Mouse (Mus musculus): ENCODE measurements around the gene D630045J12Rik. TPM values are rescaled to one million over a fixed set of nuclear protein-coding genes. Genes with fewer than 3 reads are reported as not detected.

Gene D630045J12Rik
- polyA plus RNA-seq, 1 experiment from 2014 or later: 13.4 TPM

GRCm38 (mm10) chr6:38147301-38147700, 106.5 kb downstream of the D630045J12Rik start:
- Histone ChIP-seq H3K27ac (ENCODE audit: low read depth, low read length) (no peak overlapping the region), H3K9ac (ENCODE audit: low read length) (no peak overlapping the region), H3K27me3 (ENCODE audit: control insufficient read depth, insufficient read depth, low read length) (no peaks in the 10 kb centered on the region), H3K4me3 (ENCODE audit: low read depth, low read length) (no peak overlapping the region), H3K4me2 (ENCODE audit: low read depth, low read length, severe bottlenecking) (no peak overlapping the region), H3K36me3 (ENCODE audit: control insufficient read depth, insufficient read depth, low read length) (no peaks in the 10 kb centered on the region; the same call in 1 of the 2 replicates), H3K4me1 (replicated peaks; ENCODE audit: control insufficient read depth, insufficient read depth, low read length) (no peaks in the 10 kb centered on the region), H3K9me3 (ENCODE audit: control insufficient read depth, low read length) (no peaks in the 10 kb centered on the region)
- DNase-seq (ENCODE audit: low spot score): no peak
- 81% methylated on average over 5 of the region's 5 CpGs for WGBS
- ATAC-seq (replicated peaks; ENCODE audit: low FRiP score): no peak

- 62% methylated on average over 8 of the region's 8 CpGs for WGBS
- Histone ChIP-seq H3K4me2 (ENCODE audit: low read depth, low read length, severe bottlenecking) (no peak overlapping the region), H3K9me3 (ENCODE audit: control insufficient read depth, low read length) (no peaks in the 10 kb centered on the region), H3K36me3 (ENCODE audit: control insufficient read depth, insufficient read depth, low read length) (no peaks in the 10 kb centered on the region; the same call in 1 of the 2 replicates), H3K4me1 (replicated peaks; ENCODE audit: control insufficient read depth, insufficient read depth, low read length) (no peaks in the 10 kb centered on the region), H3K9ac (ENCODE audit: low read length) (no peak overlapping the region), H3K4me3 (ENCODE audit: low read depth, low read length) (no peak overlapping the region), H3K27me3 (ENCODE audit: control insufficient read depth, insufficient read depth, low read length) (no peaks in the 10 kb centered on the region), H3K27ac (ENCODE audit: low read depth, low read length) (no peak overlapping the region)
- no peak for ATAC-seq (replicated peaks; ENCODE audit: low FRiP score)
- DNase-seq (ENCODE audit: low spot score): no peak
Observed at GRCm38 (mm10) chr6:38145463-38146065, 108.2 kb downstream of the D630045J12Rik start.

GRCm38 (mm10) chr6:38144161-38144998, 109.4 kb downstream of the D630045J12Rik start:
- 83% methylated on average over 9 of the region's 9 CpGs for WGBS
- Histone ChIP-seq H3K9ac (ENCODE audit: low read length) (no peak overlapping the region), H3K4me3 (ENCODE audit: low read depth, low read length) (no peak overlapping the region), H3K36me3 (ENCODE audit: control insufficient read depth, insufficient read depth, low read length) (no peaks in the 10 kb centered on the region; the same call in 1 of the 2 replicates), H3K4me2 (ENCODE audit: low read depth, low read length, severe bottlenecking) (no peak overlapping the region), H3K27me3 (ENCODE audit: control insufficient read depth, insufficient read depth, low read length) (no peaks in the 10 kb centered on the region), H3K9me3 (ENCODE audit: control insufficient read depth, low read length) (no peaks in the 10 kb centered on the region), H3K4me1 (replicated peaks; ENCODE audit: control insufficient read depth, insufficient read depth, low read length) (no peaks in the 10 kb centered on the region), H3K27ac (ENCODE audit: low read depth, low read length) (no peak overlapping the region)
- DNase-seq (ENCODE audit: low spot score) (no peak), ATAC-seq (replicated peaks; ENCODE audit: low FRiP score) (no peak)

GRCm38 (mm10) chr6:38140402-38140801, 113.4 kb downstream of the D630045J12Rik start:
- no peaks in the 10 kb centered on the region for H3K36me3 ChIP-seq (ENCODE audit: control insufficient read depth, insufficient read depth, low read length)

GRCm38 (mm10) chr6:38139086-38139485, 114.7 kb downstream of the D630045J12Rik start:
- H3K36me3 ChIP-seq (ENCODE audit: control insufficient read depth, insufficient read depth, low read length): no peaks in the 10 kb centered on the region; the same call in 1 of the 2 replicates
- no peaks in the 10 kb centered on the region for H3K27me3 ChIP-seq (ENCODE audit: control insufficient read depth, insufficient read depth, low read length)
- WGBS: 94% methylated on average over 3 of the region's 3 CpGs
- H3K4me2 ChIP-seq (ENCODE audit: low read depth, low read length, severe bottlenecking): no peak overlapping the region
- DNase-seq (ENCODE audit: low spot score): no peak
- H3K9ac ChIP-seq (ENCODE audit: low read length): no peak overlapping the region
- no peaks in the 10 kb centered on the region for H3K9me3 ChIP-seq (ENCODE audit: control insufficient read depth, low read length)
- no peaks in the 10 kb centered on the region for H3K4me1 ChIP-seq (replicated peaks; ENCODE audit: control insufficient read depth, insufficient read depth, low read length)
- H3K27ac ChIP-seq (ENCODE audit: low read depth, low read length): no peak overlapping the region
- no peak for ATAC-seq (replicated peaks; ENCODE audit: low FRiP score)
- no peak overlapping the region for H3K4me3 ChIP-seq (ENCODE audit: low read depth, low read length)

More at GRCm38 (mm10) chr6:38140402-38140801, 113.4 kb downstream of the D630045J12Rik start:
- Histone ChIP-seq H3K9me3 (ENCODE audit: control insufficient read depth, low read length) (no peaks in the 10 kb centered on the region), H3K4me1 (replicated peaks; ENCODE audit: control insufficient read depth, insufficient read depth, low read length) (no peaks in the 10 kb centered on the region), H3K27ac (ENCODE audit: low read depth, low read length) (no peak overlapping the region), H3K4me2 (ENCODE audit: low read depth, low read length, severe bottlenecking) (no peak overlapping the region), H3K4me3 (ENCODE audit: low read depth, low read length) (no peak overlapping the region), H3K27me3 (ENCODE audit: control insufficient read depth, insufficient read depth, low read length) (no peaks in the 10 kb centered on the region), H3K9ac (ENCODE audit: low read length) (no peak overlapping the region)
- DNase-seq (ENCODE audit: low spot score) (no peak), ATAC-seq (replicated peaks; ENCODE audit: low FRiP score) (no peak)
- WGBS: 91% methylated on average over 9 of the region's 9 CpGs

- Histone ChIP-seq H3K27me3 (ENCODE audit: control insufficient read depth, insufficient read depth, low read length) (no peaks in the 10 kb centered on the region), H3K36me3 (ENCODE audit: control insufficient read depth, insufficient read depth, low read length) (peaks cover 5% of the 10 kb centered on the region; the same call in 1 of the 2 replicates), H3K4me3 (ENCODE audit: low read depth, low read length) (no peak overlapping the region), H3K9me3 (ENCODE audit: control insufficient read depth, low read length) (no peaks in the 10 kb centered on the region), H3K27ac (ENCODE audit: low read depth, low read length) (no peak overlapping the region), H3K9ac (ENCODE audit: low read length) (no peak overlapping the region), H3K4me2 (ENCODE audit: low read depth, low read length, severe bottlenecking) (no peak overlapping the region), H3K4me1 (replicated peaks; ENCODE audit: control insufficient read depth, insufficient read depth, low read length) (no peaks in the 10 kb centered on the region)
- 83% methylated on average over 8 of the region's 8 CpGs for WGBS
- DNase-seq (ENCODE audit: low spot score) (no peak), ATAC-seq (replicated peaks; ENCODE audit: low FRiP score) (no peak)
Observed at GRCm38 (mm10) chr6:38134806-38135559, 118.8 kb downstream of the D630045J12Rik start.

- H3K27ac ChIP-seq (ENCODE audit: low read depth, low read length): no peak overlapping the region
- WGBS: 84% methylated on average over 4 of the region's 4 CpGs
- H3K36me3 ChIP-seq (ENCODE audit: control insufficient read depth, insufficient read depth, low read length): peaks cover 5% of the 10 kb centered on the region; the same call in 1 of the 2 replicates
- no peak overlapping the region for H3K4me2 ChIP-seq (ENCODE audit: low read depth, low read length, severe bottlenecking)
- H3K27me3 ChIP-seq (ENCODE audit: control insufficient read depth, insufficient read depth, low read length): no peaks in the 10 kb centered on the region
- ATAC-seq (replicated peaks; ENCODE audit: low FRiP score) (no peak), DNase-seq (ENCODE audit: low spot score) (no peak)
- no peaks in the 10 kb centered on the region for H3K4me1 ChIP-seq (replicated peaks; ENCODE audit: control insufficient read depth, insufficient read depth, low read length)
- H3K9ac ChIP-seq (ENCODE audit: low read length): no peak overlapping the region
- no peak overlapping the region for H3K4me3 ChIP-seq (ENCODE audit: low read depth, low read length)
- no peaks in the 10 kb centered on the region for H3K9me3 ChIP-seq (ENCODE audit: control insufficient read depth, low read length)
Observed at GRCm38 (mm10) chr6:38131801-38132231, 122.0 kb downstream of the D630045J12Rik start.

- no peaks in the 10 kb centered on the region for H3K27me3 ChIP-seq (ENCODE audit: control insufficient read depth, insufficient read depth, low read length)
- H3K4me1 ChIP-seq (replicated peaks; ENCODE audit: control insufficient read depth, insufficient read depth, low read length): no peaks in the 10 kb centered on the region
- 98% methylated on average over 5 of the region's 5 CpGs for whole genome bisulfite sequencing
- no peak overlapping the region for H3K4me2 ChIP-seq (ENCODE audit: low read depth, low read length, severe bottlenecking)
- ATAC-seq (replicated peaks; ENCODE audit: low FRiP score): no peak
- H3K4me3 ChIP-seq (ENCODE audit: low read depth, low read length): no peak overlapping the region
- no peak overlapping the region for H3K9ac ChIP-seq (ENCODE audit: low read length)
- peaks cover 5% of the 10 kb centered on the region; the same call in 1 of the 2 replicates for H3K36me3 ChIP-seq (ENCODE audit: control insufficient read depth, insufficient read depth, low read length)
- DNase-seq (ENCODE audit: low spot score): no peak
- H3K27ac ChIP-seq (ENCODE audit: low read depth, low read length): no peak overlapping the region
- no peaks in the 10 kb centered on the region for H3K9me3 ChIP-seq (ENCODE audit: control insufficient read depth, low read length)
Observed at GRCm38 (mm10) chr6:38129883-38130282, 123.9 kb downstream of the D630045J12Rik start.
